Mouse (Mus musculus) lung, postnatal 0 days (tissue): ENCODE data around the gene Eml3.

Experiments used
- CTCF ChIP-seq: IDR thresholded peaks from 2 replicates; pipeline ENCODE4 v1.5.1; 2016; ENCODE audit warnings: antibody characterized with exemption, mild to moderate bottlenecking
- EP300 ChIP-seq: IDR thresholded peaks from 2 replicates; pipeline ENCODE4 v1.6.1; 2016; ENCODE audit warnings: antibody characterized with exemption, mild to moderate bottlenecking, control low read depth

- TF ChIP-seq CTCF (no peak), EP300 (no peak)
These were observed 7.6 kb upstream of the Eml3 start for GRCm38 (mm10) chr19:8921741-8922140.
